Mouse (Mus musculus): ENCODE data around the gene Zfp598. TPM values are rescaled to one million over a fixed set of nuclear protein-coding genes. Genes with fewer than 3 reads are reported as not detected.

The Zfp598 gene
- 1.8 TPM for polyA plus RNA-seq (2014; fragmentation: Illumina TruSeq; extraction: RNeasy Lipid Tissue Mini Kit (QIAGEN cat#74804); ENCODE audit: low replicate concordance)

DNA sequence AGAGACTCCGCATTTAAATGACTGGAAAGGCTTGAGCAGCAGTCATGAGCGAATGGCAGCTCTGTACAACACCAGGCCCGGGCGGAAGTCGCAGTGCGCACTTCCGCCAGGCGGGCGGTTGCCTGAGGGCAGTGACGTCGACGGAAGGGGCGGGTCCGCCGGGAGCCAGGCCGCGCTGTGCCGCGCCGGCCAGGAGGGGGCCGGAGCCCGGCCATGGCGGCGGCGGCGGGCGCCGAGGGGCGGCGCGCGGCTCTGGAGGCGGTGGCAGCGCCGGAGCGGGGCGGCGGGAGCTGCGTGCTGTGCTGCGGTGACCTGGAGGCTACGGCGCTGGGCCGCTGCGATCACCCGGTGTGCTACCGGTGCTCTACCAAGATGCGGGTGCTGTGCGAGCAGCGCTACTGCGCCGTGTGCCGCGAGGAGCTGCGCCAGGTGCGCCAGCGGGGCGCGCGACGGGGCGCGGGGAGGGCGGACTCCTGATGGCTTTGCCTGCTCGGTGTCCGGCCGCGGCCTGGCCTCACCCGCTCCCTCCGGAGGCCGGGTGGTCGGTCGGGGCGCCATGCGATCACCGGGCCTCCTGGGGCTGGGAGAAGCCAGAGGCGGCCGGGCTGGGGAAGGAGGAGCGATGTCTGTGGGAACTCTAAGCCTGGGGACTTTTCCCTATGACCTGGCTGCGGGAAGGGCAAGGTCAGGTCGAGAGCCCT is at the start of gene Zfp598:
TSS of gene Zfp598 (plus strand) at position 143 of the 701 bp plus-strand sequence.

DNA sequence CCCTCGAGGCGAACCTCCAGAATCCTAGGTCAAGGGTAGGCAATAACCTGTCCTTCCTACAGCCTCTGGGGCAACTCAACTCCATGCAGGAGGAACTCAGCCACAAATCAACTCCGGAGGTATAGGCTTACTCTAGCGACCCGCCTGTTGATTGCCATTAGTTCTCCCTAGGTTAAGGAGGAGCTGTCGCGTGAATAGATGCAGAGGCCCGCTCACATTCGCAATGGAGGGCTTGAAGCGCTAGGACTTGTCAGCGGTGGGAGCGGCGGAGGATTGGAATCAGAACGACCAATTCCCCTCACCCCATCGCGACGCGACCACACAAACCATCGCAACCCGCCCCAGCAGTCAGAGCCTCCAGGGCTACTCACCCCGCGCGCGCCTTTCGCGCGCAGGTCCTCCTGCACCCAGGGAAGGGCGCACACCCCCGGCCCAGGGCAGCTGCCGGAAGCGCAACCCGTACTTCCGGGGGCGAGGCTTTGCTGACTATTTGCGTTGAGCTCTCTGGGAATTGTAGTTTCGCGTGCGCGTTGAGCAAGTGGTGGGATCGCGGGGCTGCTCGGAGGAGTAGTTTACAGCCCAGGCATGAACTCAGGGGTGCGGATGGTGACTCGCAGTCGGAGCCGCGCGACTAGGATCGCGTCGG is 37.2 kb upstream of the Zfp598 start, which contains the start of the genes Tsc2 and Nthl1:
TSS of gene Tsc2 (minus strand) at position 464 of the 646 bp plus-strand sequence.
TSS of gene Nthl1 (plus strand) at position 514 of the 646 bp plus-strand sequence.

DNA sequence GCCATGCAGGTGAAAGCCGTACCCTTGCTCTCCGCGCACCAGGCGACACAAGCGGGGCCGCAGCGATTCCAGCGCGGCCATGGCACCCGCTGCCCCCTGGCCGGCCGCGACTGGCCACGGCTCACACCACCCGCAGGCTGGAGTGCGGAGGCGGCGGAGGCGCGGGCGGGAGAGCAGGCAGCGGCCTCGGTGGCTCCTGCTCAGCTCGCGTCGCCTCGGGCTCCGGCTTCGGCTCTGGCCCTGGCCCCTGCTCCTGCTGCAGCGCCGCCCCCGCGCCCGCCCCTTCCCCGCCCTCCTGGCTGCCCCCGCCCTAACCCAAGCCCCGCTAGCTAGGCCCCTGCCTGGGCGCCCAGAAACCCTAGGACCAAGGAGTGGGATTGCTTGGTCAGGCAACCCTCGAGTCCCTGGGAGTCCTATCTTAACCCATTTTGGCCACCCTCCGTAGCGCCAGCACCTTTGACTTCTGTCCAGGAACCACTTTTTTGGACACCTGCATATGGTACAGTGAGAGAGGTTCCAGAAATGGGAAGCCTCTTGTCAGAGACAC is 19.3 kb upstream of the Zfp598 start, which contains the start of gene Slc9a3r2:
TSS of gene Slc9a3r2 (minus strand) at position 258 of the 547 bp plus-strand sequence.

DNA sequence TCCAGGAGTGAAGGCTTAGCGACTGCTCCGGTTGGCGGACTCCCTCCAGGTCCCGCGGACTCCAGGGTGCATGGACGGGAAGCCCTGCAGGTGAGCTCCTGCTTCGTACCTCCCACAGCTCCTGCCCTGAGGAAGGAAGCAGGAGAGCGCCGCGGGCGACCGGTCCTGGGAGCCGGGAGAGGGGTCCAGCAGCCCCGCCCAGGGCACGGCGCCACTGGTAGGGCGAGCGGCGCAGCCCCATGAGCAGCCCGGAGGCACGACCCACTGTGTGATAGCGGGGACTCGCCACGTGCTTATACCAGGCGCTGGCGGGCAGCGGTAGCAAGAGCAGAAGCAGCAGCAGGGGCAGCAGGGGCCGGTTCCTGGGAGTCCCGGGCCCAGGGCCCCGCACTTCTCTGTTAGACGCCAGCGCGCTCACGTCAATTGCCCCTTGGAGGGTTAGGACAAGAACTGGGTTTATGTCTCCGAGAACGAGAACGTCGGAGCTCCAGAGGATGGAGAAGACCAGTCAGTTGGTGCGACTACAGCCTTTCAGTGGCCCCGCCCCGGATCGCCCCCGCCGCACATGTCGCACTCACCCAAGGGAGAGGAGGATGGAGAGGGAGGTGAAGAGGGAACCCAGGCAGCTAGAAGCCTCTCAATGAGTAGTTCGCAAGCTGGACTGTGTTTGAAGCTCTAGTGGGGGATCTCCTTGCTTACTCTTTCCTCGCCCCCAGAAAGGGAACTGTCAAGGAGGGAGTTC is 11.3 kb upstream of the Zfp598 start, which contains the start of gene Npw:
TSS of gene Npw (minus strand) at position 441 of the 742 bp plus-strand sequence.

DNA sequence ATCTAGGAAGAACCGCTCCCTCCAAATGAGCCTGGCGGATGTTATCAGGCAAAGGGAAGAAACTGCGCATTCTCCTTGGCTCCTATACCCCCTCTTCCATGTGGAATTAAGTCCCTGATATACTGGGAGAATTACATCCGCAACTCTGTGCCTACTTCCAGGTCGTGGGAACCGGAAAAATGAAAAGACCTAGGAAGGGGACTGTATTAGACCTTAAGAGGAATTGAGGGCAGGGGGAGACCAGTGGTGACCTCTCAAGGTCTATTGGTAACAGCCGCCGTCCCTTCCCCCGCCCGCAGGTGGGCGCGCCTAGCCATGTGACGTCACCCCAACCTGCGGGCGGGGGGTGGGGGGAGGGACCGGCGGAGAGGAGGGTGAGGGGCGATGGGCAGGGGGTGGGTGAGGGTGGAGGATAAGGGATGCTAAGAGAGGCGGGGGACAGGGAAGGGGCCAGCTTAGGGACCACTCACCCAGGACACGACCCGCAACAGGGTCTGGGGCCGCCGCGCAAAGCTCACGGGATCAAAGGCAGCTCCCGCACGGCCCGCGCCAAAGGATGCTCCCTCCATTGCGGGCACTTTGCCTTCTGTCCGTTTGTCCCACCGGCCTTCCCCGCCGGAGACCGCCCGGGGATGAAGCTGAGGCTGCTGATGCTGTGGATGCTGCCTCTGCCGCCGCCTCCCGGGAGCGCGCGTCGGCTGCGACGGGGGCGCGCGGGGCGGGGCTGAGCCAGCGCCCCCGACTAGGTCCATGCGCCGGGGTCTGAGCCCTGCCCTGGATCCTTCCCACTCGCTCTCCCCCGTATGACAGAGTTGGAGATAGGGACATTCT is 20.0 kb downstream of the Zfp598 start, which contains the start of gene Syngr3:
TSS of gene Syngr3 (minus strand) at position 705 of the 831 bp plus-strand sequence.

DNA sequence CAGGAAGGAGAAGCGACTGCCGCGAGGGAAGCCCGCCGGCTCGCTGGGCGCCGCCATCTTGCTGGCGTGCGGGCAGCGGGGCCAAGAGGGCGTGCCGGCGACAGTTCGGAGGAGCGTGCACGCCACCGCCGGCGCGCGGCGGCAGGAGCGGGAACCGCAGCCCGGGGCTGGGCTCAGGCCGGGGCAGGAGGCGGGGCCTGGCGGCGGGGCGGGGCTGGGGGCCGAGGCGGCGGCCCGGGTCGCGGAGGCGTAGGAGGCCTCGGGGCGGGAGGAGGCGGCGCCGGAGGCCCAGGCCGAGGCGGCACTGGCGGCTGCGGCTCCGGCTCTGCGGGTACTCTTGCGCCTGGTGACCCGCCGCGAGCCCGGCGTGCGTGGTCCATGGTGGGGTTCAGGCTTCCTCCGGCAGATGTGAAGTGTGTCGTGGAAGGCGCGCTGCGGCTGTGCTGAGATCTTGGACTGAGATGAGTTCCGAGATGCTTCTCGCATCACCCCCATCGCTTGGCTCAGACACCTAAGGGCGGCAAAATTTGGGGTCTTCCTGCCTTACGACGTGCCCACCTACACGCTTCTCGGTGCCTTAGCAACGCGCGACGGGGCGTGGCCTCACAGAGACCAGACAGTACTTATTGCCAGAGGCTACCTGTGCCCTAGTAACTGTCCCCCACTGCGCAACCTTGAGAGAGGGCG is 26.7 kb downstream of the Zfp598 start, which contains the start of the genes Gfer and Noxo1:
TSS of gene Gfer (minus strand) at position 146 of the 687 bp plus-strand sequence.
TSS of gene Noxo1 (plus strand) at position 224 of the 687 bp plus-strand sequence.

DNA sequence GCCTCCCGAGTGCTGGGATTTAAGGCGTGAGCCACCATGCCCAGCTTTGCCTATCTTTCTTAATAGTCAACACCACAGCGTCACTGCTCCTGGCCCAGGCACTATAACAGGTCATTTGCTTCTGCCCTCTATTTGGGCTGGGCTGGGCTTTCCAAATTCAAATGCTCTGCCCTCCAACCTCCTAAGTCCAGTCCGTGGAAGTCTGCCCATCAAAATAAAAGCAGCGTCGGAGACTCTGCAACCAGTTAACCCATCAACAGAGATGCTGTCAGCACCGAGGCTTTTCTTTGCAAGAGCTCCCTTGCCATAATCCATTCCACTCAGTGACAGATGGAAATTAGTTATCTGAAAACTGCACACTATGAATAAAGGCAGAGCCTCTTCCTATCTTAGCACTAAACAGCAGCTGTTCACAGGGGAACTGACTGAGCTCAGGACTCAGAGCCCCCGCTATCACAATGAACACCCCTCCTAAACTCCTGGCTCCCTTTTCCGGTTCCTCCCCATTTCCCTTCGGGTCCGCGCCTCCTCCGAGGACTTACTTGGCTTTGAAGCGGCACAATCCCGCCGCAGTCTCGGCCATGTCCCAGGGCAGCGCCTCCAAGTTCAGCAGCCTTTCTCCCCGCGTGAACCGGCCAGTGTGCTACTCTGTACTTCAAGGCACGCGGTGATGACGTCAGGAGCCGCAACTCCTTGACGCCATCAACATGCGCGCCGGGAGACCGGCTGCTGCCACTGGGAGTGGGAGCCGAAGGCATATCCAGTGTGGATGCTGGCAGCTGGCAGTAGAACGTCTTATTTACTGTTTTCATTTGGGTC is 37.7 kb downstream of the Zfp598 start, which contains the start of gene Tbl3:
TSS of gene Tbl3 (minus strand) at position 679 of the 819 bp plus-strand sequence.

DNA sequence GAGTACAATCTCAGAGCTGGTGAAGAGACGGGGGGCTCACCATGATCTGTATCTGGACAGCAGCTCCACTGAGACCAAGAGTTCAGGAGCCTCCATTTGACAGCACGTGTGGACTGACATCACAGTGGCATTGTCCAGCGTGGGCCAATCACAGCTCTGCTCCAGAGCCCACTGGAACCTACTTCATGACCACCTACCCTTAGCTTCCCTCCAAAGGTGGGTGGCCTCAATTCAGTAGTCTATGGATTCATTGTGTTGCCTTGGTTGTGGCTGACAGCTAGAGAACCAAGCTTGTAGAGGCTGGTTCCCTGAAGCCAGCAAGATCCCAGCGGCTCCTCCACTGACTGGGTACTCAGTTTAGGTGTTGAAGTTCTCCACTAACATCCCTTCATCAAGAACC is 48.5 kb downstream of the Zfp598 start, which contains the start of the genes Rnf151 and Rps2:
TSS of gene Rnf151 (minus strand) at position 121 of the 400 bp plus-strand sequence.
TSS of gene Rps2 (plus strand) at position 174 of the 400 bp plus-strand sequence.

DNA sequence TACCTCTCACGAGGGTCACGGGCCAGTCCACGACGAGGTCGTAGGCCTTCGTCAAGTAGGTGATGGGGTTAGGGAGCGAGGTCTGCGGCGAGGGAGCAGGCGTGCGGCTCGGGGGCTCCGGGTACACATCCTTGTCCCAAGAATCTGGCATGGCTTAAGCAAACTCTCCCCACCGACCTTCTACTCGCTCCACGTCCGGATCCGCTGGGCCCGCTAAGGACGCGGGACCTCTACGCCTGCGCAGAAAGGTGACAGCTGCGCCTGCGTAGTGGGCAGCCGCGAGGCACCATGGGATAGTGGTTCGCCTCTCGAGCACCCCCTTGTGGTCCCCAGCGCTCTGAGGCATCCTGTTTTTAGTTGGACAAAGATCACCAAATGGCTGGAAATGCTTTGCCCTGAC is 54.7 kb downstream of the Zfp598 start, which contains the start of gene Ndufb10:
TSS of gene Ndufb10 (minus strand) at position 295 of the 400 bp plus-strand sequence.

DNA sequence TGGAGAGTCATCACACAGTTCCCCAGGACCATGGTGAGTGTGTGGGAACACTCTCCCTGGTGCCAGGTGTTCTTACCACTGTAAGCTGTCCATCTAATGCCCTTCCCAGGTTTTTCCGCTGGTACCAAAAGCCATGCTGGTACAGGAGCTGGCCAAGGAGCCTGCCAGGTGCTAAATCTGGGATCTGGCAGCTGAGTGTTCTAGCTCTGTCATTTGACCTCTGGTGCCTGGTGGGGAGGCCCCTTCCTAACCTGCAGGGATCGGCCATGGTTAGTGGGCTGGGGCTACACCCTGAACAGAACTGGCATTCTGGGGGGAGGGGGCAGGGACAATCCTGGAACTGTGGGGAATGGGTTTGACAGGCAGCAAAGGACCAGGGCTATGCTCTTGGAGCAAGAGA is 58.1 kb downstream of the Zfp598 start, which contains the start of gene Rpl3l:
TSS of gene Rpl3l (plus strand) at position 203 of the 400 bp plus-strand sequence.

Other genes starting within 250 kb of the Zfp598 start
- 15.5 TPM for gene Eci1, start 243.0 kb upstream of the Zfp598 start, polyA plus RNA-seq (2014; fragmentation: Illumina TruSeq; extraction: RNeasy Lipid Tissue Mini Kit (QIAGEN cat#74804); ENCODE audit: low replicate concordance)
- not detected for gene Dnase1l2, start 226.6 kb upstream of the Zfp598 start, polyA plus RNA-seq (2014; fragmentation: Illumina TruSeq; extraction: RNeasy Lipid Tissue Mini Kit (QIAGEN cat#74804); ENCODE audit: low replicate concordance)
- 0.67 TPM for gene E4f1, start 199.4 kb upstream of the Zfp598 start, polyA plus RNA-seq (2014; fragmentation: Illumina TruSeq; extraction: RNeasy Lipid Tissue Mini Kit (QIAGEN cat#74804); ENCODE audit: low replicate concordance)
- 39.1 TPM for gene Pgp, start 199.3 kb upstream of the Zfp598 start, polyA plus RNA-seq (2014; fragmentation: Illumina TruSeq; extraction: RNeasy Lipid Tissue Mini Kit (QIAGEN cat#74804); ENCODE audit: low replicate concordance)
- gene Bricd5, start 195.8 kb upstream of the Zfp598 start, polyA plus RNA-seq (2014; fragmentation: Illumina TruSeq; extraction: RNeasy Lipid Tissue Mini Kit (QIAGEN cat#74804); ENCODE audit: low replicate concordance): not detected
- gene Mlst8, start 190.6 kb upstream of the Zfp598 start, polyA plus RNA-seq (2014; fragmentation: Illumina TruSeq; extraction: RNeasy Lipid Tissue Mini Kit (QIAGEN cat#74804); ENCODE audit: low replicate concordance): 3.2 TPM
- not detected for gene Caskin1, start 181.1 kb upstream of the Zfp598 start, polyA plus RNA-seq (2014; fragmentation: Illumina TruSeq; extraction: RNeasy Lipid Tissue Mini Kit (QIAGEN cat#74804); ENCODE audit: low replicate concordance)
- gene Traf7, start 141.7 kb upstream of the Zfp598 start, polyA plus RNA-seq (2014; fragmentation: Illumina TruSeq; extraction: RNeasy Lipid Tissue Mini Kit (QIAGEN cat#74804); ENCODE audit: low replicate concordance): 3.7 TPM
- gene Rab26, start 135.5 kb upstream of the Zfp598 start, polyA plus RNA-seq (2014; fragmentation: Illumina TruSeq; extraction: RNeasy Lipid Tissue Mini Kit (QIAGEN cat#74804); ENCODE audit: low replicate concordance): not detected
- gene Pkd1, start 119.9 kb upstream of the Zfp598 start, polyA plus RNA-seq (2014; fragmentation: Illumina TruSeq; extraction: RNeasy Lipid Tissue Mini Kit (QIAGEN cat#74804); ENCODE audit: low replicate concordance): 0.93 TPM
- gene Tsc2, start 37.1 kb upstream of the Zfp598 start, polyA plus RNA-seq (2014; fragmentation: Illumina TruSeq; extraction: RNeasy Lipid Tissue Mini Kit (QIAGEN cat#74804); ENCODE audit: low replicate concordance): 3.3 TPM
- gene Nthl1, start 37.0 kb upstream of the Zfp598 start, polyA plus RNA-seq (2014; fragmentation: Illumina TruSeq; extraction: RNeasy Lipid Tissue Mini Kit (QIAGEN cat#74804); ENCODE audit: low replicate concordance): not detected
- 3.3 TPM for gene Slc9a3r2, start 19.4 kb upstream of the Zfp598 start, polyA plus RNA-seq (2014; fragmentation: Illumina TruSeq; extraction: RNeasy Lipid Tissue Mini Kit (QIAGEN cat#74804); ENCODE audit: low replicate concordance)
- gene Npw, start 11.2 kb upstream of the Zfp598 start, polyA plus RNA-seq (2014; fragmentation: Illumina TruSeq; extraction: RNeasy Lipid Tissue Mini Kit (QIAGEN cat#74804); ENCODE audit: low replicate concordance): not detected
- 0.37 TPM for gene Syngr3, start 20.3 kb downstream of the Zfp598 start, polyA plus RNA-seq (2014; fragmentation: Illumina TruSeq; extraction: RNeasy Lipid Tissue Mini Kit (QIAGEN cat#74804); ENCODE audit: low replicate concordance)
- 6.1 TPM for gene Gfer, start 26.5 kb downstream of the Zfp598 start, polyA plus RNA-seq (2014; fragmentation: Illumina TruSeq; extraction: RNeasy Lipid Tissue Mini Kit (QIAGEN cat#74804); ENCODE audit: low replicate concordance)
- 3.7 TPM for gene Noxo1, start 26.5 kb downstream of the Zfp598 start, polyA plus RNA-seq (2014; fragmentation: Illumina TruSeq; extraction: RNeasy Lipid Tissue Mini Kit (QIAGEN cat#74804); ENCODE audit: low replicate concordance)
- not detected for gene Tbl3, start 38.0 kb downstream of the Zfp598 start, polyA plus RNA-seq (2014; fragmentation: Illumina TruSeq; extraction: RNeasy Lipid Tissue Mini Kit (QIAGEN cat#74804); ENCODE audit: low replicate concordance)
- gene Rnf151, start 48.4 kb downstream of the Zfp598 start, polyA plus RNA-seq (2014; fragmentation: Illumina TruSeq; extraction: RNeasy Lipid Tissue Mini Kit (QIAGEN cat#74804); ENCODE audit: low replicate concordance): not detected
- 275 TPM for gene Rps2, start 48.4 kb downstream of the Zfp598 start, polyA plus RNA-seq (2014; fragmentation: Illumina TruSeq; extraction: RNeasy Lipid Tissue Mini Kit (QIAGEN cat#74804); ENCODE audit: low replicate concordance)
- gene Ndufb10, start 54.8 kb downstream of the Zfp598 start, polyA plus RNA-seq (2014; fragmentation: Illumina TruSeq; extraction: RNeasy Lipid Tissue Mini Kit (QIAGEN cat#74804); ENCODE audit: low replicate concordance): 66.2 TPM
- not detected for gene Rpl3l, start 58.1 kb downstream of the Zfp598 start, polyA plus RNA-seq (2014; fragmentation: Illumina TruSeq; extraction: RNeasy Lipid Tissue Mini Kit (QIAGEN cat#74804); ENCODE audit: low replicate concordance)
- gene Msrb1, start 67.0 kb downstream of the Zfp598 start, polyA plus RNA-seq (2014; fragmentation: Illumina TruSeq; extraction: RNeasy Lipid Tissue Mini Kit (QIAGEN cat#74804); ENCODE audit: low replicate concordance): 2.0 TPM
- gene Hs3st6, start 83.3 kb downstream of the Zfp598 start, polyA plus RNA-seq (2014; fragmentation: Illumina TruSeq; extraction: RNeasy Lipid Tissue Mini Kit (QIAGEN cat#74804); ENCODE audit: low replicate concordance): not detected
- 1.4 TPM for gene Meiob, start 134.6 kb downstream of the Zfp598 start, polyA plus RNA-seq (2014; fragmentation: Illumina TruSeq; extraction: RNeasy Lipid Tissue Mini Kit (QIAGEN cat#74804); ENCODE audit: low replicate concordance)
- gene Hagh, start 170.5 kb downstream of the Zfp598 start, polyA plus RNA-seq (2014; fragmentation: Illumina TruSeq; extraction: RNeasy Lipid Tissue Mini Kit (QIAGEN cat#74804); ENCODE audit: low replicate concordance): 13.4 TPM
- 510 TPM for gene Fahd1, start 180.7 kb downstream of the Zfp598 start, polyA plus RNA-seq (2014; fragmentation: Illumina TruSeq; extraction: RNeasy Lipid Tissue Mini Kit (QIAGEN cat#74804); ENCODE audit: low replicate concordance)
- gene Igfals, start 196.3 kb downstream of the Zfp598 start, polyA plus RNA-seq (2014; fragmentation: Illumina TruSeq; extraction: RNeasy Lipid Tissue Mini Kit (QIAGEN cat#74804); ENCODE audit: low replicate concordance): not detected
- gene Nubp2, start 216.7 kb downstream of the Zfp598 start, polyA plus RNA-seq (2014; fragmentation: Illumina TruSeq; extraction: RNeasy Lipid Tissue Mini Kit (QIAGEN cat#74804); ENCODE audit: low replicate concordance): 1.6 TPM
- not detected for gene Spsb3, start 217.0 kb downstream of the Zfp598 start, polyA plus RNA-seq (2014; fragmentation: Illumina TruSeq; extraction: RNeasy Lipid Tissue Mini Kit (QIAGEN cat#74804); ENCODE audit: low replicate concordance)
- 1.1 TPM for gene Eme2, start 225.4 kb downstream of the Zfp598 start, polyA plus RNA-seq (2014; fragmentation: Illumina TruSeq; extraction: RNeasy Lipid Tissue Mini Kit (QIAGEN cat#74804); ENCODE audit: low replicate concordance)
- gene Mrps34, start 225.4 kb downstream of the Zfp598 start, polyA plus RNA-seq (2014; fragmentation: Illumina TruSeq; extraction: RNeasy Lipid Tissue Mini Kit (QIAGEN cat#74804); ENCODE audit: low replicate concordance): not detected
- 0.71 TPM for gene Nme3, start 226.8 kb downstream of the Zfp598 start, polyA plus RNA-seq (2014; fragmentation: Illumina TruSeq; extraction: RNeasy Lipid Tissue Mini Kit (QIAGEN cat#74804); ENCODE audit: low replicate concordance)